Mouse (Mus musculus): ENCODE measurements around the gene Otud7b. TPM values are rescaled to one million over a fixed set of nuclear protein-coding genes. Genes with fewer than 3 reads are reported as not detected.
"Not testable (repeated sequence)": the region's sequence is repeated elsewhere in the genome, so short reads cannot be mapped to it uniquely, and the experiment has no call there.

Otud7b gene
- polyA plus RNA-seq, 1 experiment = 11.6 TPM

GRCm38 (mm10) chr3:96171583-96172196 is 67.4 kb downstream of the Otud7b start:
- DNase-seq = peak; percentile 14
- 17% methylated on average over 18 of the region's 18 CpGs for WGBS
- peaks cover 24% of the 10 kb centered on the region for H3K4me1 ChIP-seq (replicated peaks; ENCODE audit: control insufficient read depth, insufficient read depth, low read length)
- H3K36me3 ChIP-seq (ENCODE audit: control insufficient read depth, insufficient read depth, low read length) = peaks cover 26% of the 10 kb centered on the region
- peak overlapping the region; percentile 100 for H3K27ac ChIP-seq (ENCODE audit: control insufficient read depth, insufficient read depth, low read length)
- TF ChIP-seq CTCF (IDR thresholded peaks at IDR 0.05; ENCODE audit: borderline replicate concordance, control insufficient read depth, extremely low read depth, insufficient read depth, low read length, poor library complexity) (no peak), POLR2A (IDR thresholded peaks at IDR 0.05; ENCODE audit: control insufficient read depth, extremely low read depth, insufficient read depth, low read length, poor library complexity) (no peak)
- H3K4me3 ChIP-seq (ENCODE audit: control insufficient read depth, insufficient read depth, low read length) = peak overlapping the region; percentile 93
- H3K27me3 ChIP-seq (ENCODE audit: control insufficient read depth, insufficient read depth, low read length) = no peaks in the 10 kb centered on the region

GRCm38 (mm10) chr3:96172197-96173178 is 68.2 kb downstream of the Otud7b start, which contains the start of gene Sf3b4:
Gene Sf3b4 (plus strand): TSS chr3:96172332.
- Histone ChIP-seq H3K27me3 (ENCODE audit: control insufficient read depth, insufficient read depth, low read length) (no peaks in the 10 kb centered on the region), H3K27ac (ENCODE audit: control insufficient read depth, insufficient read depth, low read length) (peak within 1 kb of the TSS; percentile 100), H3K4me3 (ENCODE audit: control insufficient read depth, insufficient read depth, low read length) (peak within 1 kb of the TSS; percentile 96), H3K36me3 (ENCODE audit: control insufficient read depth, insufficient read depth, low read length) (peaks cover 28% of the 10 kb centered on the region), H3K4me1 (replicated peaks; ENCODE audit: control insufficient read depth, insufficient read depth, low read length) (peaks cover 24% of the 10 kb centered on the region)
- TF ChIP-seq POLR2A (IDR thresholded peaks at IDR 0.05; ENCODE audit: control insufficient read depth, extremely low read depth, insufficient read depth, low read length, poor library complexity) (peak; percentile 94), CTCF (IDR thresholded peaks at IDR 0.05; ENCODE audit: borderline replicate concordance, control insufficient read depth, extremely low read depth, insufficient read depth, low read length, poor library complexity) (0 out of 2 replicates have a peak, but pooled peaks have one; percentile 27)
- under 1% methylated on average over 58 of the region's 58 CpGs for WGBS
- peak; percentile 85 for DNase-seq

GRCm38 (mm10) chr3:96173185-96173584 is 68.9 kb downstream of the Otud7b start:
- DNase-seq = no peak
- peak overlapping the region; percentile 96 for H3K4me3 ChIP-seq (ENCODE audit: control insufficient read depth, insufficient read depth, low read length)
- peaks cover 32% of the 10 kb centered on the region for H3K36me3 ChIP-seq (ENCODE audit: control insufficient read depth, insufficient read depth, low read length)
- no peaks in the 10 kb centered on the region for H3K27me3 ChIP-seq (ENCODE audit: control insufficient read depth, insufficient read depth, low read length)
- H3K4me1 ChIP-seq (replicated peaks; ENCODE audit: control insufficient read depth, insufficient read depth, low read length) = peaks cover 24% of the 10 kb centered on the region
- H3K27ac ChIP-seq (ENCODE audit: control insufficient read depth, insufficient read depth, low read length) = no peak overlapping the region
- 47% methylated on average over 7 of the region's 7 CpGs for WGBS
- no peak for TF ChIP-seq CTCF (IDR thresholded peaks at IDR 0.05; ENCODE audit: borderline replicate concordance, control insufficient read depth, extremely low read depth, insufficient read depth, low read length, poor library complexity)
- TF ChIP-seq POLR2A (IDR thresholded peaks at IDR 0.05; ENCODE audit: control insufficient read depth, extremely low read depth, insufficient read depth, low read length, poor library complexity) = no peak

GRCm38 (mm10) chr3:96174042-96174441 is 69.7 kb downstream of the Otud7b start:
- not testable (repeated sequence) for DNase-seq; H3K27ac ChIP-seq (ENCODE audit: control insufficient read depth, insufficient read depth, low read length); H3K27me3 ChIP-seq (ENCODE audit: control insufficient read depth, insufficient read depth, low read length); H3K4me3 ChIP-seq (ENCODE audit: control insufficient read depth, insufficient read depth, low read length)
- peaks cover 24% of the 10 kb centered on the region for H3K4me1 ChIP-seq (replicated peaks; ENCODE audit: control insufficient read depth, insufficient read depth, low read length)
- 93% methylated on average over 4 of the region's 4 CpGs for WGBS
- H3K36me3 ChIP-seq (ENCODE audit: control insufficient read depth, insufficient read depth, low read length) = peaks cover 32% of the 10 kb centered on the region

- Histone ChIP-seq H3K27ac (ENCODE audit: control insufficient read depth, insufficient read depth, low read length) (no peak overlapping the region), H3K36me3 (ENCODE audit: control insufficient read depth, insufficient read depth, low read length) (peaks cover 32% of the 10 kb centered on the region)
- over 99% methylated on average over 6 of the region's 6 CpGs for WGBS
Observed at GRCm38 (mm10) chr3:96175251-96175650, 70.9 kb downstream of the Otud7b start.

GRCm38 (mm10) chr3:96178427-96178826 is 74.1 kb downstream of the Otud7b start:
- 94% methylated on average over 4 of the region's 4 CpGs for WGBS
- H3K4me1 ChIP-seq (replicated peaks; ENCODE audit: control insufficient read depth, insufficient read depth, low read length) = peaks cover 18% of the 10 kb centered on the region

More at GRCm38 (mm10) chr3:96175251-96175650, 70.9 kb downstream of the Otud7b start:
- peaks cover 22% of the 10 kb centered on the region for H3K4me1 ChIP-seq (replicated peaks; ENCODE audit: control insufficient read depth, insufficient read depth, low read length)
- no peak for DNase-seq
- TF ChIP-seq CTCF (IDR thresholded peaks at IDR 0.05; ENCODE audit: borderline replicate concordance, control insufficient read depth, extremely low read depth, insufficient read depth, low read length, poor library complexity) = no peak
- TF ChIP-seq POLR2A (IDR thresholded peaks at IDR 0.05; ENCODE audit: control insufficient read depth, extremely low read depth, insufficient read depth, low read length, poor library complexity) = no peak
- H3K27me3 ChIP-seq (ENCODE audit: control insufficient read depth, insufficient read depth, low read length) = no peaks in the 10 kb centered on the region
- no peak overlapping the region for H3K4me3 ChIP-seq (ENCODE audit: control insufficient read depth, insufficient read depth, low read length)

More at GRCm38 (mm10) chr3:96178427-96178826, 74.1 kb downstream of the Otud7b start:
- H3K4me3 ChIP-seq (ENCODE audit: control insufficient read depth, insufficient read depth, low read length) = no peak overlapping the region
- no peak overlapping the region for H3K27ac ChIP-seq (ENCODE audit: control insufficient read depth, insufficient read depth, low read length)
- no peaks in the 10 kb centered on the region for H3K27me3 ChIP-seq (ENCODE audit: control insufficient read depth, insufficient read depth, low read length)
- TF ChIP-seq CTCF (IDR thresholded peaks at IDR 0.05; ENCODE audit: borderline replicate concordance, control insufficient read depth, extremely low read depth, insufficient read depth, low read length, poor library complexity) (no peak), POLR2A (IDR thresholded peaks at IDR 0.05; ENCODE audit: control insufficient read depth, extremely low read depth, insufficient read depth, low read length, poor library complexity) (no peak)
- H3K36me3 ChIP-seq (ENCODE audit: control insufficient read depth, insufficient read depth, low read length) = peaks cover 32% of the 10 kb centered on the region
- no peak for DNase-seq

Data from thymus, adult 2 months (tissue).